Mouse (Mus musculus) limb, embryonic 14.5 days (tissue): Measurements from ENCODE around the gene Vegfc. TPM values are rescaled to one million over a fixed set of nuclear protein-coding genes. Genes with fewer than 3 reads are reported as not detected.
A peak's percentile ranks its signal among the peaks of the same experiment; 100 is the strongest.

Source experiments
- ATAC-seq: fragments of 200-750 bp; cut with Nextera tagmentation; 2 replicates; pipeline ENCODE4 v1.8.0; 2017; ENCODE audit warnings: low read depth, moderate number of reproducible peaks, moderate TSS enrichment; ENCODE audit not compliant: low FRiP score
- DNase-seq: peaks from one replicate; pipeline ENCODE4 v3.0.0-alpha.2; 2015; ENCODE audit warnings: low spot score
- H3K27ac ChIP-seq: fragments of 300-500 bp; sonication (generic); replicated peaks from 2 replicates; pipeline ENCODE4 v1.5.1; 2014; ENCODE audit warnings: low read depth, mild to moderate bottlenecking, low read length, moderate library complexity, mixed read lengths
- H3K27me3 ChIP-seq: fragments of 300-500 bp; sonication (generic); 2 replicates; pipeline ENCODE4 v1.6.1; 2014; ENCODE audit warnings: low read length, mixed read lengths; ENCODE audit not compliant: control insufficient read depth, insufficient read depth
- H3K36me3 ChIP-seq: fragments of 300-500 bp; sonication (generic); 2 replicates; pipeline ENCODE4 v1.6.1; 2014; ENCODE audit warnings: mild to moderate bottlenecking, low read length, moderate library complexity, mixed read lengths; ENCODE audit not compliant: control insufficient read depth, insufficient read depth
- H3K4me1 ChIP-seq: fragments of 300-500 bp; sonication (generic); 2 replicates; pipeline ENCODE4 v1.6.1; 2014; ENCODE audit warnings: antibody characterized with exemption, low read length, mixed read lengths; ENCODE audit not compliant: control insufficient read depth, insufficient read depth
- H3K4me2 ChIP-seq: fragments of 300-500 bp; sonication (generic); replicated peaks from 2 replicates; pipeline ENCODE4 v1.6.1; 2014; ENCODE audit warnings: low read depth, mild to moderate bottlenecking, low read length, moderate library complexity; ENCODE audit not compliant: severe bottlenecking
- H3K4me3 ChIP-seq: fragments of 300-500 bp; sonication (generic); replicated peaks from 2 replicates; pipeline ENCODE4 v1.5.1; 2014; ENCODE audit warnings: low read length
- H3K9ac ChIP-seq: fragments of 300-500 bp; sonication (generic); 2 replicates; pipeline ENCODE4 v1.6.1; 2014; ENCODE audit warnings: mild to moderate bottlenecking, low read depth, low read length, moderate library complexity; ENCODE audit not compliant: severe bottlenecking
- H3K9me3 ChIP-seq: fragments of 300-500 bp; sonication (generic); 2 replicates; pipeline ENCODE4 v1.6.1; 2016; ENCODE audit warnings: low read length; ENCODE audit not compliant: control insufficient read depth
- POLR2A ChIP-seq: fragments of 200-500 bp; IDR thresholded peaks from 2 replicates; pipeline ENCODE4 v1.8.0; 2012; ENCODE audit warnings: inconsistent platforms, mild to moderate bottlenecking, moderate library complexity, borderline replicate concordance; ENCODE audit not compliant: insufficient read depth, insufficient read length; ENCODE audit errors: extremely low read depth
- WGBS: fragments of 180-500 bp; shearing (Covaris S2); extraction: QIAGEN DNeasy Blood & Tissue Kit; methylation state at CpG from one replicate; pipeline ENCODE4 v1.1.7; 2014; 5-methylcytosine and 5-hydroxymethylcytosine counted together
- polyA plus RNA-seq, 2 experiments: library from polyadenylated mRNA; depleted of rRNA in 1 of 2; stranded (reverse) in 1 of 2; unstranded in 1 of 2; fragments of >200 nt; fragmentation: Nextera tagmentation in 1 of 2; extraction: Ambion mirVana in 1 of 2; gene quantifications; 2 replicates each; pipeline versions ENCODE4 v1.2.1 to v1.2.3; 2012 to 2014

Gene Vegfc
- polyA plus RNA-seq, 2 experiments: 10.6 to 13.1 TPM

DNA sequence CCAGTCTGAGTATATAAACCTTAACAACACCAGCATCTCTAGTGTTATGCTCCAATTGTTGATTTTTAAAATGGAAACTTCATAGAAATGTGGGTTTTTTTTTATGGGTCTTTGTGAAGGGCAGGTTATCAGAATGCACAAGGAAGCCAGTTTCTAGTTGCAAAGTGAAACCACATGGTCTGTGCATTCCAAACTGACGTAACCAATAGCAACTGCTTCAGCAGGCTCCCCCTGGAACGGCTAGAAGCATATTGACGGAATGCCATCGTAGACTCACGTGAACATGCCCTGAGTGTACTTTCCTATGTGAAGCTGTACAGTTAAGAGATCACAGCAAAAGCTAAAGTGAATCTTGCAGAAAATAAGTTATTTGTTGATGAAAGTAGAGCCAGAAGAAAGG lies 86.1 kb downstream of the Vegfc start:
- peak; percentile 92 for ATAC-seq
- Histone ChIP-seq H3K27me3 (no peaks in the 10 kb centered on the region), H3K36me3 (no peaks in the 10 kb centered on the region), H3K4me3 (no peak overlapping the region), H3K4me1 (0 out of 2 replicates have a peak, but pooled peaks cover 6% of the 10 kb centered on the region), H3K9me3 (no peaks in the 10 kb centered on the region), H3K27ac (peak overlapping the region; percentile 58), H3K9ac (no peak overlapping the region), H3K4me2 (peak overlapping the region; percentile 34)
- WGBS: 3% methylated on average over 5 of the region's 5 CpGs
- DNase-seq: peak; percentile 86
- TF ChIP-seq POLR2A: no peak

DNA sequence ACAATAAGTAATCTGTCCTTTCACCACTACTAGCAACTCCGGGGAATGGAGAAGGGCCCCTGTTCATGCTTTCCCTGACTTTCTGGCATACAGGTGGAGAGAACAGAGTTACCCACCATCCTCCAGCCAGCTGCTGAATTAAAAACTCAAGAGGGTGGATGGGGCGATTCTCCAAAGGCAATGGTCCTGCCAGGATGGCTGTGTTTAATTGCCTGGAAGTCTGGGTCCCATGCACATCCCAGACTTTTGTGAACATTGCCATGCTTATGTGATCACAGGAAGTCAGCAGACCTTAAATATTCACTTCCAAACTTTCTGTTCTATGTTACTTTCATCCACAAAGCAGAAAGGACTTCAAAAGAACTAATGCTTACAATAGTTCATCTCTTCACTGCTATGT lies 107.9 kb downstream of the Vegfc start:
- Histone ChIP-seq H3K4me1 (no peaks in the 10 kb centered on the region), H3K9me3 (no peaks in the 10 kb centered on the region), H3K4me2 (no peak overlapping the region), H3K4me3 (no peak overlapping the region), H3K9ac (no peak overlapping the region), H3K27me3 (no peaks in the 10 kb centered on the region), H3K27ac (no peak overlapping the region), H3K36me3 (0 out of 2 replicates have a peak, but pooled peaks cover 4% of the 10 kb centered on the region)
- TF ChIP-seq POLR2A: no peak
- ATAC-seq: no peak
- 77% methylated on average over 2 of the region's 2 CpGs for WGBS
- DNase-seq: no peak

DNA sequence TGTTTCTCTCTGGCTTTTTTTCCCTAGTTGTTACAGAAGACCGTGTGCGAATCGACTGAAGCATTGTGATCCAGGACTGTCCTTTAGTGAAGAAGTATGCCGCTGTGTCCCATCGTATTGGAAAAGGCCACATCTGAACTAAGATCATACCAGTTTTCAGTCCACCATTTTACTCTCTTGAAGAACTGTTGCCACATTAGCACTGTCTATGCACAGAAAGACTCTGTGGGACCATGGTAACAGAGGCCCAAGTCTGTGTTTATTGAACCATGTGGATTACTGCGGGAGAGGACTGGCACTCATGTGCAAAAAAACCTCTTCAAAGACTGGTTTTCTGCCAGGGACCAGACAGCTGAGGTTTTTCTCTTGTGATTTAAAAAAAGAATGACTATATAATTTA lies 108.5 kb downstream of the Vegfc start:
- Histone ChIP-seq H3K27me3 (no peaks in the 10 kb centered on the region), H3K4me3 (no peak overlapping the region), H3K27ac (no peak overlapping the region), H3K9me3 (no peaks in the 10 kb centered on the region), H3K36me3 (0 out of 2 replicates have a peak, but pooled peaks cover 3% of the 10 kb centered on the region), H3K9ac (no peak overlapping the region), H3K4me2 (no peak overlapping the region), H3K4me1 (no peaks in the 10 kb centered on the region)
- TF ChIP-seq POLR2A: no peak
- DNase-seq (no peak), ATAC-seq (no peak)
- 86% methylated on average over 6 of the region's 6 CpGs for WGBS

DNA sequence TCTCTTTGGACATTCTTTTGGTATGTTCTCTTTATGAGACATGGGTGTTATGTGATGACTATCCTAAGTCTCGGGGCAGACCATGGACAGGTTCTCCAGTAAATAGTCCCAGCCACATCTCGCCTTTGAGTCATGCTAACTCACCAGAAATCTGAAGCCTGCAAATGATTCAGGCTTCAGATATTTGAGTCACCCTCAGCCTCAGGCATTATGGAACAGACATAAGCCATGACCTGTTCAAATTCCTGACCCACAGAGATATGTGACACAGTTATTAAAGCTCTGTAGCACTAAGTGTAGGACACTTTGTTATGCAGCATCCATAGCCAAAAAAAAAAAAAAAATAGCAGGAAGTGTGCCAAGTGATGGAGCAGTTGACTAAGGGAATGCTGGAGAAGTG lies 138.8 kb downstream of the Vegfc start:
- H3K27me3 ChIP-seq: no peaks in the 10 kb centered on the region
- H3K36me3 ChIP-seq: no peaks in the 10 kb centered on the region
- ATAC-seq: no peak
- no peak overlapping the region for H3K9ac ChIP-seq
- no peak overlapping the region for H3K27ac ChIP-seq
- DNase-seq: no peak
- 67% methylated on average over 2 of the region's 2 CpGs for WGBS
- no peak overlapping the region for H3K4me2 ChIP-seq
- no peak overlapping the region for H3K4me3 ChIP-seq
- no peak for TF ChIP-seq POLR2A
- H3K9me3 ChIP-seq: no peaks in the 10 kb centered on the region
- H3K4me1 ChIP-seq: no peaks in the 10 kb centered on the region

DNA sequence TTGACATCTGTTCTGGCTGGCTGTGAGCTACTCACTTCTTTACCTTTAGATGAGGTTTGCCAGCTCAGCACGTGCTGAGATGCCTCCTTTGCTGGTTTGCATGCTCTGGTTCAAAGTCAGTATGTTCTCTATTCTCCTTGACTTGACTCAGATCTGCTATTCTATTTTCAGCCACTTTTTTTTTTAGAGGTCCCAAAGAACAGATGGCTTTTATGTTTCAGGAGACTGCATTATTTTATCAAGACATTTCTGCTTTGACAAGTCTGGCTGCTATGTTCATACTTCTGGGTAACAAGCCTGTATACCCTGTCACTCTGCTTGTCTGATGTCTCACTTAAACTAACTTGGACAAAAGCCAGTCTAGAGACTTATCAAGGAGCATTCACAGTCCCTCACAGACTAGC lies 151.4 kb downstream of the Vegfc start:
- no peaks in the 10 kb centered on the region for H3K36me3 ChIP-seq
- no peaks in the 10 kb centered on the region for H3K27me3 ChIP-seq
- no peak overlapping the region for H3K4me3 ChIP-seq
- no peaks in the 10 kb centered on the region for H3K9me3 ChIP-seq
- WGBS: 41% methylated on average over 1 of the region's 1 CpGs
- ATAC-seq: no peak
- DNase-seq: no peak
- H3K9ac ChIP-seq: no peak overlapping the region
- H3K27ac ChIP-seq: no peak overlapping the region
- no peak overlapping the region for H3K4me2 ChIP-seq
- no peak for TF ChIP-seq POLR2A
- no peaks in the 10 kb centered on the region for H3K4me1 ChIP-seq

DNA sequence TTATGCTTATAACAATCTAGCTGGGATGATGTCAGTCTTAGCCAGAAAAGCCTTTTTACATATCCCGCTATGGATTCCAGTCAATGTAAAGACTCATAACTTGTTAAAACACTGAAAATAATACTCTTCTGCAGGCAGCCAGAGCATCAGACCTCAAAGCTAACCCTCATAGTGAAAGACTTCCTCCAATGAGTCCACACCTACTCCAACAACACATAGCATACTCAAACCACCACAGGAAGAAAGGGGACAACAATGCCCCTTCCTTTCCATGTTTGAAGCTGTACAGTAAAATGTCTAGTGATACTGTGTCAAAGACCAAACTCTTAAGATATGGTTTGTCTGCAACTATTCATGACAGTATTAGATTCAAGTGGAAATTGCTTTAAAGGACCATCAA lies 153.2 kb downstream of the Vegfc start:
- DNase-seq (no peak), ATAC-seq (no peak)
- 93% methylated on average over 1 of the region's 1 CpGs for WGBS
- Histone ChIP-seq H3K4me2 (no peak overlapping the region), H3K9ac (no peak overlapping the region), H3K4me3 (no peak overlapping the region), H3K27me3 (no peaks in the 10 kb centered on the region), H3K27ac (no peak overlapping the region), H3K9me3 (no peaks in the 10 kb centered on the region), H3K36me3 (no peaks in the 10 kb centered on the region), H3K4me1 (no peaks in the 10 kb centered on the region)
- TF ChIP-seq POLR2A: no peak
